Mouse (Mus musculus) adrenal gland, adult (tissue): ENCODE data around the gene Scgb2b27.
"Not testable (repeated sequence)": the region's sequence is repeated elsewhere in the genome, so short reads cannot be mapped to it uniquely, and the experiment has no call there.

Experiments
- DNase-seq, 2 experiments: peaks; one replicate each; pipeline ENCODE4 v3.0.0; 2022 to 2023; ENCODE audit warnings: low spot score in 1 of 2; ENCODE audit not compliant: inconsistent age in 2 of 2

The Scgb2b27 gene

GRCm38 (mm10) chr7:34013842-34014241 lies at the start of gene Scgb2b27:
Gene Scgb2b27 (minus strand): TSS chr7:34013942.
- no peak for DNase-seq

DNA sequence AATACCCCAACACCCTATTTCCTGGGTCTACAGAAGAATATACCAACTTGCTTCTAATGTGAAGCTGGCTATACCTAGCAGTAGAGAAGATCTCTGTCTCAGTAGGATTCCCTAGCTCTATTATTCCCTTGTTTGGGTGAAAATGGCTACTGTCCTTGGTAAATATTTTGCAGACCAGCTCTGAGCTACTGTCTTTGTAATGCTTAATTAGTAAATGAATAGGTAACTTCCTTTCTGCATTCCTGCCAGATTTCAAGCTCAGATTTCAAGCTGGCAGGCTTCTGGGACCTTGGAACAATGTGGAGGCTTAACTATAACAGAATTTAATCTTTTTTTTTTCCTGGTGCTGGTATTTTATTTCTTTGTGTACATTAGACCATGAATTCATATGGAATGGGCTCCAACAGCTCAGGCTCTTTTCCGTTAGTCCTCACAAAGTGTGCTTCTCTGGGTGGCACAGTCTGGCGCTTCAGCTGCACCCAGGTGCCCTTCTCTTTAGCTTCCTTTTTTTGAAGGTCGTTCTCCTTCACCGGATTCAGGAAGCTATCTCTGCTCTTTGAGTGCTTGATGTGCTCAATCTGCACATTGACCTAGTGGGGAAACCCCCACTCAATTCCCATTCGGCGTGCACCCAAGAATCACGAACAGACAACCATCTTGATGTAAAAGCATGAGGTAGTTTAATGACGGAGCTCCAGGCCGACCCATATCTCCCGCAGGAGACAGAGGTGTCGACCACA lies 22.5 kb upstream of the Scgb2b27 start:
- DNase-seq = not testable (repeated sequence)

DNA sequence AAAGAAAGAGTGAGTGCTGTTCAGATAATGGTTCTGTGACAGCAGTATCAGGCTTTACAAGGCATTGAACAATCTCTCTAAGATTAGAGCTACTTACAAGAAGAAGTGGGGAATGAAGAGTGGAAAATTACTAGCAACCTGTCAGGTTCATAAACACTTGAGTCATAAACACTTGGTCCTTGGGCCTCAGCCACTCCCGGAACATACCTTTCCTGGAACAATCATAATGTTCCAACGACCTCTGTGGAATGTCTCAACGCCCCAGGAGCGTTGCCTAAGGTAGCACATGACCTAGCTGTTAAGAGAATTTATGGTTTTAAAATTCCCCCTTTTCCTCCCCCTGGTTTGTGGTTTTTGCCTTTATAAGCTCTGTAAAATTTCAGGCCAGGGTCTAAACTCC lies 20.8 kb upstream of the Scgb2b27 start:
- DNase-seq = not testable (repeated sequence)

DNA sequence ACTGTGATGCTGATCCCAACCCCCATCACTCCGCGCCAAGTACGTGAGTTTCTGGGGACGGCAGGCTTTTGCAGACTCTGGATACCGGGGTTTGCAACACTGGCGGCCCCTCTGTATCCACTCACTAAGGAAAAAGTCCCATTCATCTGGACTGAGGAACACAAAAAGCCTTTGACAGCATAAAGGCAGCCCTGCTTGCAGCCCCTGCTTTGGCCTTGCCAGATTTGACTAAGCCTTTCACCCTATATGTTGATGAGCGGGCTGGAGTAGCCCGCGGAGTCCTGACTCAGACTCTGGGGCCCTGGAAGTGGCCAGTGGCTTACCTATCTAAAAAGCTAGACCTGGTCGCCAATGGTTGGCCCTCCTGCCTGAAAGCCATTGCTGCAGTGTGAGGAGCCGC lies 16.3 kb upstream of the Scgb2b27 start:
- no peak for DNase-seq

DNA sequence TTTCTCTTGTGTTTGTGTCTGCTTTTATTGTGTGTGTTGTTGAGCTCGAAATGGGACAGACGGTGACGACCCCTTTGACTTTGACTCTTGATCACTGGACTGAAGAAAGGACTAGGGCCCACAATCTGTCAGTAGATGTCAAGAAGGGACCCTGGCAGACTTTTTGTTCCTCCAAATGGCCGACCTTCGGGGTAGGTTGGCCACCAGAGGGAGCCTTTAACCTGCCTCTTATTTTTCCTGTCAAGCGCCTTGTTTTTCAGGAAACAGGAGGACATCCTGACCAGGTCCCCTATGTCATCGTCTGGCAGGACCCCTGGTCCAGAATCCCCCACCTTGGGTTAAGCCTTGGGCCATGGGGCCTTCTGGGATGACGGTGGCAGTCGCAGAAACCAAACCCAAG lies 13.5 kb upstream of the Scgb2b27 start:
- DNase-seq = not testable (repeated sequence)

DNA sequence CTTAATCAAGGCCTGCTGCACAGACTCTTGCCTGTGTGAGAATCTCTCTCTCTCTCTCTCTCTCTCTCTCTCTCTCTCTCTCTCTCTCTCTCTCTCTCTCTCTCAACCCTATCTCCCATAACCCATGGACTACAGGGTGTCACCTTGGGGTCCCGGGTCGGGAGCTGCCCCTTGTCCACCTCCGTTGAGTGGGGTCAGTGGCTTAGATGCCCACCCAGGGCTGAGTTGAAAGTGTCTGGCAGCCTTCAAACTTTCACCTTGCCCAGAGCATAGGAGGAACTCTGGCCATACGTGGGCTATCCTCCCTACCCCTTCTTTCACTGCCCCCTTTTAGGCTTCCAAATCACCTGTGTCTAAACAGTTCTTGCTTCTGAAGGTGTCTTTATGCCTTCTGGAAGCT lies 11.9 kb upstream of the Scgb2b27 start:
- DNase-seq = no peak

- not testable (repeated sequence) for DNase-seq
Measured at GRCm38 (mm10) chr7:34021183-34021582, 7.4 kb upstream of the Scgb2b27 start, which contains the start of gene Scgb1b27. Gene Scgb1b27 (plus strand): TSS chr7:34021483.

DNA sequence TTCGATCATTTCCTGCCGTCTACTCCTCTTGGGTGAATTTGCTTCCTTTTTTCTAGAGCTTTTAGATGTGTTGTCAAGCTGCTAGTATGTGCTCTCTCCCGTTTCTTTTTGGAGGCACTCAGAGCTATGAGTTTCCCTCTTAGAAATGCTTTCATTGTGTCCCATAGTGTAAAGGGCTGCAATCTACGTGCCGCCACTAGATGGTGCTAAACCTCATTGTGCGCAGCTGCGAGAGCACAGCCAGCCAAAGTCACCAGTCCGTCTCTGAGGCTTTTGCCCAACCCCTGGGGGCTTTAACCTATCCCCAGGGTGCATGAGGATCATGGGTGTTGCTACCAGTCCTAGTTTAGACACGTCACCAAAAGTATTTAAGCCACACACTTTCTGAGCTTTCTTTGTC lies 31.5 kb downstream of the Scgb2b27 start:
- peak; percentile 35 to 69 for DNase-seq
